Mouse (Mus musculus): ENCODE data around the gene Cadm2. TPM values are rescaled to one million over a fixed set of nuclear protein-coding genes. Genes with fewer than 3 reads are reported as not detected.

Cadm2 gene
- polyA plus RNA-seq, 1 experiment from 2014 or later, result 0.38 TPM

DNA sequence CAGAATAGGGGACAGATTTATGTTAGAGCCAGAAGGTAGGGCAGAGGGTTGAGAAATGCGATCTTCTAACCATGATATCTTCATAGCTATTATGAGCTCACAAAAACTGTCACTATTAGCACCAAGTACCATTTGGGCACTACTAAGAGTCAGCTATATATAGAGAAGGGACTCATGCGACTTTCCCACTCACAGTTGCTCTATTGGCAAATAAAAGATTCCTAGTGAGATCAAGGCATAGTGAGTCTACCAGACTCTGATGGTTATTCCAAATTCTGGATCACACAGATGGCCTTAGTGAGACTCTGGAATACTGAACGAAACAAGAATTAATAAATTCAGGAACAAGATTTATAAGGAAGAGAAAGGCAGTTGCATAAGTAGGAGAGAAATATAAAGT lies 827.6 kb downstream of the Cadm2 start:
- ATAC-seq (ENCODE audit: low read depth), result no peak
- 82% methylated on average over 3 of the region's 3 CpGs for whole genome bisulfite sequencing

DNA sequence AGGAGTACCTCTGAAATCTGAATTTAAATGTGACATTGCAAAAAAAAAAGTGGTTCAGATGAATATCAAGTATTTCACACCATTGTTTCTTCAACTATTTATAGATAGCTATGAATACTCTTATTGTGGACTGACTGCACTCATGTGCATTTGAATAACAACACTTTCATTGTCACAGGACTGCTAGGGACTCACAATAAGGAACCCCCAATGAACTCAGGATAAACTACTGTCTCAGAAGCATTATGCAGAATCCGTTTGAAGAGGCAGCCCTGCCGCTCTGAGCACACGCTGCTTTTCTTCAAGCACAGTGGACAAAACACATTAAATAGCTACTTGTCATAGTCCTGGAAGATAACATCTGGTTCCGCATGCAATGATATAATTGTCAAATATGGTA lies 848.8 kb downstream of the Cadm2 start:
- WGBS, result 57% methylated on average over 4 of the region's 4 CpGs
- Histone ChIP-seq H3K9me3 (ENCODE audit: control insufficient read depth, low read length) (no peaks in the 10 kb centered on the region), H3K36me3 (ENCODE audit: control insufficient read depth, insufficient read depth, low read length) (no peaks in the 10 kb centered on the region), H3K9ac (ENCODE audit: low read length) (no peak overlapping the region), H3K4me2 (ENCODE audit: low read depth, low read length) (no peak overlapping the region), H3K27me3 (ENCODE audit: control insufficient read depth, insufficient read depth, low read depth, low read length) (no peaks in the 10 kb centered on the region), H3K4me1 (replicated peaks; ENCODE audit: control insufficient read depth, insufficient read depth, low read length) (no peaks in the 10 kb centered on the region), H3K4me3 (ENCODE audit: low read length) (no peak overlapping the region), H3K27ac (ENCODE audit: low read length) (no peak overlapping the region)
- ATAC-seq (ENCODE audit: low read depth), result no peak

More for the DNA sequence above, 827.6 kb downstream of the Cadm2 start:
- no peaks in the 10 kb centered on the region for H3K9me3 ChIP-seq (ENCODE audit: control insufficient read depth, low read length)
- H3K4me3 ChIP-seq (ENCODE audit: low read length), result no peak overlapping the region
- no peak overlapping the region for H3K4me2 ChIP-seq (ENCODE audit: low read depth, low read length)
- H3K27me3 ChIP-seq (ENCODE audit: control insufficient read depth, insufficient read depth, low read depth, low read length), result no peaks in the 10 kb centered on the region
- no peaks in the 10 kb centered on the region for H3K36me3 ChIP-seq (ENCODE audit: control insufficient read depth, insufficient read depth, low read length)
- no peak overlapping the region for H3K9ac ChIP-seq (ENCODE audit: low read length)
- H3K4me1 ChIP-seq (replicated peaks; ENCODE audit: control insufficient read depth, insufficient read depth, low read length), result no peaks in the 10 kb centered on the region
- no peak overlapping the region for H3K27ac ChIP-seq (ENCODE audit: low read length)

GRCm38 (mm10) chr16:66769545-66769944 lies 851.2 kb downstream of the Cadm2 start:
- 91% methylated on average over 4 of the region's 4 CpGs for WGBS
- H3K36me3 ChIP-seq (ENCODE audit: control insufficient read depth, insufficient read depth, low read length), result no peaks in the 10 kb centered on the region
- no peaks in the 10 kb centered on the region for H3K9me3 ChIP-seq (ENCODE audit: control insufficient read depth, low read length)
- ATAC-seq (ENCODE audit: low read depth), result no peak
- no peak overlapping the region for H3K4me3 ChIP-seq (ENCODE audit: low read length)
- H3K27ac ChIP-seq (ENCODE audit: low read length), result no peak overlapping the region
- H3K4me2 ChIP-seq (ENCODE audit: low read depth, low read length), result no peak overlapping the region
- no peaks in the 10 kb centered on the region for H3K4me1 ChIP-seq (replicated peaks; ENCODE audit: control insufficient read depth, insufficient read depth, low read length)
- no peaks in the 10 kb centered on the region for H3K27me3 ChIP-seq (ENCODE audit: control insufficient read depth, insufficient read depth, low read depth, low read length)
- no peak overlapping the region for H3K9ac ChIP-seq (ENCODE audit: low read length)

DNA sequence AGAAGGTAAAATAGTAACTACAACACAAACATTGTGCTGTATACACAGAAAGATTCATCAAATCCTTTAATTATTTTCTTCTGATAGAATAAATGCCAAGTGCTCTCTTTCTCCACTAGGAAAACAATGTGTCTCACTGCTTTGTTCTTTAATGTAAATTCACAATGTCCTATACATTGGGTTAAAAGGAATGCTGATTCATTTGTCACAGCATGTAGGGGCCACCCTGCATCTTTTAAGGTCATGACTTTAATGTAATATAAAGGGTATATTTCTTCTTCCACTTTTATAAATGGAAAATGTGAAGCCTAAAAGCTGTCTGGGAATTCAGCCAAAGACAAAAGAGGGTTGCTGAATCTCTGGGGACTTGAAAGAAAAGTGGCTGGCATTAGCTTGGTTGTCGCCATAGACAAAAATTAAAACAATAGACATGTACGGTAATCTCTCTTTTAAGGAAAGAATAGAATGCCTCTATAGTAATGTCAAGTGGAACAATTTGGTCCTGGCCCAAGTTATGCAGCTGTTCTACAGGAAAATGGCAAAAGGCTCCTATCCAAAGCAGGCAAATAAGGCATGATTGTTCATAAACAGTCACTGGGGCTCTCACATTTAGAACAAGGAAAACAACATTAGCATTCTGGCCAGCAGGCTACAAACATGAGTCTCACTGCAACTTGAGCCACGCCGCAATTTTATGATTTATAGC lies 851.9 kb downstream of the Cadm2 start:
- 55% methylated on average over 4 of the region's 4 CpGs for WGBS
- Histone ChIP-seq H3K27ac (ENCODE audit: low read length) (no peak overlapping the region), H3K9ac (ENCODE audit: low read length) (no peak overlapping the region), H3K4me3 (ENCODE audit: low read length) (no peak overlapping the region), H3K27me3 (ENCODE audit: control insufficient read depth, insufficient read depth, low read depth, low read length) (no peaks in the 10 kb centered on the region), H3K36me3 (ENCODE audit: control insufficient read depth, insufficient read depth, low read length) (no peaks in the 10 kb centered on the region), H3K4me2 (ENCODE audit: low read depth, low read length) (no peak overlapping the region), H3K9me3 (ENCODE audit: control insufficient read depth, low read length) (no peaks in the 10 kb centered on the region), H3K4me1 (replicated peaks; ENCODE audit: control insufficient read depth, insufficient read depth, low read length) (no peaks in the 10 kb centered on the region)
- ATAC-seq (ENCODE audit: low read depth), result no peak

GRCm38 (mm10) chr16:66761546-66762473 lies 858.9 kb downstream of the Cadm2 start:
- Histone ChIP-seq H3K27ac (ENCODE audit: low read length) (no peak overlapping the region), H3K4me3 (ENCODE audit: low read length) (no peak overlapping the region), H3K36me3 (ENCODE audit: control insufficient read depth, insufficient read depth, low read length) (no peaks in the 10 kb centered on the region), H3K9ac (ENCODE audit: low read length) (no peak overlapping the region), H3K4me2 (ENCODE audit: low read depth, low read length) (no peak overlapping the region), H3K9me3 (ENCODE audit: control insufficient read depth, low read length) (no peaks in the 10 kb centered on the region), H3K27me3 (ENCODE audit: control insufficient read depth, insufficient read depth, low read depth, low read length) (no peaks in the 10 kb centered on the region), H3K4me1 (replicated peaks; ENCODE audit: control insufficient read depth, insufficient read depth, low read length) (no peaks in the 10 kb centered on the region)
- no peak for ATAC-seq (ENCODE audit: low read depth)

- H3K4me1 ChIP-seq (replicated peaks; ENCODE audit: control insufficient read depth, insufficient read depth, low read length), result no peaks in the 10 kb centered on the region
Observed at GRCm38 (mm10) chr16:66748533-66748932, 872.2 kb downstream of the Cadm2 start.

GRCm38 (mm10) chr16:66731212-66731611 lies 889.5 kb downstream of the Cadm2 start:
- H3K27ac ChIP-seq (ENCODE audit: low read length), result no peak overlapping the region
- H3K4me3 ChIP-seq (ENCODE audit: low read length), result no peak overlapping the region
- no peaks in the 10 kb centered on the region for H3K9me3 ChIP-seq (ENCODE audit: control insufficient read depth, low read length)
- H3K4me2 ChIP-seq (ENCODE audit: low read depth, low read length), result no peak overlapping the region
- H3K36me3 ChIP-seq (ENCODE audit: control insufficient read depth, insufficient read depth, low read length), result no peaks in the 10 kb centered on the region
- H3K27me3 ChIP-seq (ENCODE audit: control insufficient read depth, insufficient read depth, low read depth, low read length), result no peaks in the 10 kb centered on the region
- WGBS, result 59% methylated on average over 3 of the region's 3 CpGs
- no peak for ATAC-seq (ENCODE audit: low read depth)
- H3K9ac ChIP-seq (ENCODE audit: low read length), result no peak overlapping the region
- H3K4me1 ChIP-seq (replicated peaks; ENCODE audit: control insufficient read depth, insufficient read depth, low read length), result no peaks in the 10 kb centered on the region

More at GRCm38 (mm10) chr16:66748533-66748932, 872.2 kb downstream of the Cadm2 start:
- H3K27me3 ChIP-seq (ENCODE audit: control insufficient read depth, insufficient read depth, low read depth, low read length), result no peaks in the 10 kb centered on the region
- no peak overlapping the region for H3K27ac ChIP-seq (ENCODE audit: low read length)
- no peak overlapping the region for H3K4me3 ChIP-seq (ENCODE audit: low read length)
- H3K4me2 ChIP-seq (ENCODE audit: low read depth, low read length), result no peak overlapping the region
- no peak overlapping the region for H3K9ac ChIP-seq (ENCODE audit: low read length)
- no peaks in the 10 kb centered on the region for H3K36me3 ChIP-seq (ENCODE audit: control insufficient read depth, insufficient read depth, low read length)
- no peak for ATAC-seq (ENCODE audit: low read depth)
- 77% methylated on average over 2 of the region's 2 CpGs for WGBS
- no peaks in the 10 kb centered on the region; the same call in 1 of the 2 replicates for H3K9me3 ChIP-seq (ENCODE audit: control insufficient read depth, low read length)

GRCm38 (mm10) chr16:66706476-66706875 lies 914.2 kb downstream of the Cadm2 start:
- no peak for ATAC-seq (ENCODE audit: low read depth)
- H3K4me3 ChIP-seq (ENCODE audit: low read length), result no peak overlapping the region
- no peaks in the 10 kb centered on the region for H3K4me1 ChIP-seq (replicated peaks; ENCODE audit: control insufficient read depth, insufficient read depth, low read length)
- H3K27me3 ChIP-seq (ENCODE audit: control insufficient read depth, insufficient read depth, low read depth, low read length), result no peaks in the 10 kb centered on the region
- no peak overlapping the region for H3K27ac ChIP-seq (ENCODE audit: low read length)
- H3K9me3 ChIP-seq (ENCODE audit: control insufficient read depth, low read length), result no peaks in the 10 kb centered on the region
- H3K4me2 ChIP-seq (ENCODE audit: low read depth, low read length), result no peak overlapping the region
- no peaks in the 10 kb centered on the region for H3K36me3 ChIP-seq (ENCODE audit: control insufficient read depth, insufficient read depth, low read length)
- no peak overlapping the region for H3K9ac ChIP-seq (ENCODE audit: low read length)
- 54% methylated on average over 3 of the region's 3 CpGs for WGBS

- H3K27ac ChIP-seq (ENCODE audit: low read length), result no peak overlapping the region
- no peak overlapping the region for H3K9ac ChIP-seq (ENCODE audit: low read length)
- H3K9me3 ChIP-seq (ENCODE audit: control insufficient read depth, low read length), result no peaks in the 10 kb centered on the region
- no peaks in the 10 kb centered on the region for H3K4me1 ChIP-seq (replicated peaks; ENCODE audit: control insufficient read depth, insufficient read depth, low read length)
- no peaks in the 10 kb centered on the region for H3K36me3 ChIP-seq (ENCODE audit: control insufficient read depth, insufficient read depth, low read length)
- H3K4me3 ChIP-seq (ENCODE audit: low read length), result no peak overlapping the region
- no peak overlapping the region for H3K4me2 ChIP-seq (ENCODE audit: low read depth, low read length)
- ATAC-seq (ENCODE audit: low read depth), result no peak
- H3K27me3 ChIP-seq (ENCODE audit: control insufficient read depth, insufficient read depth, low read depth, low read length), result no peaks in the 10 kb centered on the region
Observed at GRCm38 (mm10) chr16:66694783-66695182, 925.9 kb downstream of the Cadm2 start.
